Comparison of ENCODE assay signal across 8 mouse cellular contexts in the genomic region with DNA sequence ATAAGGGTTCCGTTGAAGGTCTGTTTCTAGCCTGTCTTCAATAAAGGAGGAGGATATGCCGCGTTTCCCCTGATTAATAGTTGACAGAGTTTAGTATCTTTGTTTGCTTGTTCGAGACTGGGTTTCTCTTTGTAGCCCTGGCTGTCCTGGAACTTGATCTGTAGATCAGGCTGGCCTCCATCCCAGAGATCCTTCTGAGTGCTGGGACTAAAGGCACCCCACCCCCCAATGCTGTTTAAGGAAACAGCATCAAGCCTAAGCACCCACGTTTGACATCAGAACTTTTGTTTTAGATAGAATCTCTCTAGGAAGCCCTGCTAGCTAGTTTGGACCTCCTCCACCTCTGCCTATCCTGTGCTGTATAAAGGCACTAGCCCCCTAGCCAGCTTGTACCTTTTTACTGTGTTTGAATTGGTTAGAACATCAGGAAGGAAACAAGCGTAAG. TPM values are rescaled to one million over a fixed set of nuclear protein-coding genes. Genes with fewer than 3 reads are reported as not detected.
DNase-seq lines count a peak whose midpoint lies in the region; ATAC-seq and TF ChIP-seq lines count a peak whose summit lies in the region.

No protein-coding gene starts in this region.

- WGBS in lung, embryonic 14.5 days: 15% methylated on average over 6 of the region's 6 CpGs
- WGBS in limb, embryonic 12.5 days: 18% methylated on average over 6 of the region's 6 CpGs
- 17% methylated on average over 6 of the region's 6 CpGs for WGBS in neural tube, embryonic 14.5 days

- peak overlapping the region; percentile 80 for H3K4me2 ChIP-seq in lung, embryonic 14.5 days
- peak overlapping the region; percentile 70 for H3K4me2 ChIP-seq in limb, embryonic 12.5 days
- peak overlapping the region; percentile 75 for H3K4me2 ChIP-seq in neural tube, embryonic 14.5 days (ENCODE audit: low read depth, low read length)

- peak overlapping the region; percentile 86 for H3K9ac ChIP-seq in lung, embryonic 14.5 days
- H3K9ac ChIP-seq in limb, embryonic 12.5 days (replicated peaks): peak overlapping the region; percentile 89
- peak overlapping the region; percentile 80 for H3K9ac ChIP-seq in neural tube, embryonic 14.5 days (replicated peaks; ENCODE audit: low read depth, low read length)

- peak overlapping the region; percentile 90 for H3K4me3 ChIP-seq in lung, embryonic 14.5 days (ENCODE audit: low read depth, low read length)
- peak overlapping the region; percentile 85 for H3K4me3 ChIP-seq in embryonic fibroblast, embryonic 13.5 days (ENCODE audit: insufficient read depth, low read length)
- H3K4me3 ChIP-seq in limb, embryonic 12.5 days (replicated peaks): peak overlapping the region; percentile 91
- peak overlapping the region; percentile 69 for H3K4me3 ChIP-seq in neural tube, embryonic 14.5 days (ENCODE audit: low read depth, low read length)

- no peaks in the 10 kb centered on the region for H3K27me3 ChIP-seq in lung, embryonic 14.5 days (ENCODE audit: insufficient read depth, low read length)
- H3K27me3 ChIP-seq in limb, embryonic 12.5 days: no peaks in the 10 kb centered on the region
- no peaks in the 10 kb centered on the region for H3K27me3 ChIP-seq in neural tube, embryonic 14.5 days (ENCODE audit: control insufficient read depth, insufficient read depth, low read length)

- H3K4me1 ChIP-seq in lung, embryonic 14.5 days (ENCODE audit: insufficient read depth): peaks cover 6% of the 10 kb centered on the region; the same call in 1 of the 2 replicates
- H3K4me1 ChIP-seq in embryonic fibroblast, embryonic 13.5 days (ENCODE audit: control insufficient read depth, insufficient read depth, low read length): peaks cover 5% of the 10 kb centered on the region; the same call in 1 of the 2 replicates
- peaks cover 12% of the 10 kb centered on the region for H3K4me1 ChIP-seq in limb, embryonic 12.5 days (replicated peaks)
- H3K4me1 ChIP-seq in neural tube, embryonic 14.5 days (ENCODE audit: control insufficient read depth, insufficient read depth, low read length): peaks cover 6% of the 10 kb centered on the region

- no peaks in the 10 kb centered on the region for H3K36me3 ChIP-seq in lung, embryonic 14.5 days (ENCODE audit: insufficient read depth)
- no peaks in the 10 kb centered on the region for H3K36me3 ChIP-seq in limb, embryonic 12.5 days
- no peaks in the 10 kb centered on the region for H3K36me3 ChIP-seq in neural tube, embryonic 14.5 days (ENCODE audit: control insufficient read depth, insufficient read depth, low read length)

- H3K27ac ChIP-seq in lung, embryonic 14.5 days (ENCODE audit: low read depth): 0 out of 2 replicates have a peak overlapping the region, but pooled peaks have one; percentile 8
- no peak overlapping the region for H3K27ac ChIP-seq in embryonic fibroblast, embryonic 13.5 days (ENCODE audit: insufficient read depth, low read length)
- H3K27ac ChIP-seq in limb, embryonic 12.5 days: peak overlapping the region; percentile 82; the same call in 1 of the 2 replicates
- H3K27ac ChIP-seq in neural tube, embryonic 14.5 days (ENCODE audit: low read depth, low read length): peak overlapping the region; percentile 63; the same call in 1 of the 2 replicates

- no peak for ATAC-seq in lung, embryonic 14.5 days (ENCODE audit: insufficient read depth)
- no peak for ATAC-seq in limb, embryonic 12.5 days (ENCODE audit: insufficient number of reproducible peaks, insufficient read depth, low FRiP score, low TSS enrichment, low read depth)
- no peak for ATAC-seq in neural tube, embryonic 14.5 days (ENCODE audit: low read depth)

- no peak for TF ChIP-seq POLR2A in embryonic fibroblast, embryonic 13.5 days (IDR thresholded peaks at IDR 0.05; ENCODE audit: low read depth, low read length)

- DNase-seq in lung, embryonic 14.5 days: no peak
- no peak for DNase-seq in lung, postnatal 25 days (ENCODE audit: low spot score)
- no peak for DNase-seq in cerebellum, adult 9-10 months
- DNase-seq in kidney, adult 18-20 months: no peak
- DNase-seq in thymus, postnatal 4 days: no peak

- TF ChIP-seq CTCF in lung, embryonic 14.5 days (IDR thresholded peaks at IDR 0.05; ENCODE audit: low read depth): no peak
- TF ChIP-seq CTCF in embryonic fibroblast, embryonic 13.5 days (IDR thresholded peaks at IDR 0.05; ENCODE audit: borderline replicate concordance, insufficient read depth, low read length): no peak

- H3K9me3 ChIP-seq in lung, embryonic 14.5 days (ENCODE audit: low read depth, low read length): no peaks in the 10 kb centered on the region
- no peaks in the 10 kb centered on the region for H3K9me3 ChIP-seq in limb, embryonic 12.5 days
- no peaks in the 10 kb centered on the region for H3K9me3 ChIP-seq in neural tube, embryonic 14.5 days (ENCODE audit: control insufficient read depth, low read length)

RNA-seq across cellular contexts. Expression of a gene that starts 1.3 kb away (rescaled TPM):
- 17.1 and 20.7 TPM in 2 replicates for polyA plus RNA-seq in lung, embryonic 14.5 days (2014; fragmentation: Nextera tagmentation; extraction: Ambion mirVana)
- polyA plus RNA-seq in embryonic fibroblast, embryonic 13.5 days (2011; ENCODE audit: insufficient read length, low read depth, missing spikeins): 52.2 and 53.5 TPM in 2 replicates
- polyA plus RNA-seq in limb, embryonic 12.5 days (2016; fragmentation: Nextera tagmentation; extraction: Ambion mirVana): 26.7 and 34.2 TPM in 2 replicates
- 35.5 and 52.8 TPM in 2 replicates for polyA plus RNA-seq in neural tube, embryonic 14.5 days (2014; fragmentation: Nextera tagmentation; extraction: Ambion mirVana)

RNA-seq across cellular contexts. Expression of a gene that starts 11.2 kb away (rescaled TPM):
- polyA plus RNA-seq in lung, embryonic 14.5 days (2014; fragmentation: Nextera tagmentation; extraction: Ambion mirVana): 335 and 339 TPM in 2 replicates
- polyA plus RNA-seq in embryonic fibroblast, embryonic 13.5 days (2011; ENCODE audit: insufficient read length, low read depth, missing spikeins): 148 and 203 TPM in 2 replicates
- polyA plus RNA-seq in limb, embryonic 12.5 days (2016; fragmentation: Nextera tagmentation; extraction: Ambion mirVana): 311 and 315 TPM in 2 replicates
- polyA plus RNA-seq in neural tube, embryonic 14.5 days (2014; fragmentation: Nextera tagmentation; extraction: Ambion mirVana): 101 and 102 TPM in 2 replicates

RNA-seq across cellular contexts. Expression of a gene that starts 16.7 kb away (rescaled TPM):
- 36.7 and 39.9 TPM in 2 replicates for polyA plus RNA-seq in lung, embryonic 14.5 days (2014; fragmentation: Nextera tagmentation; extraction: Ambion mirVana)
- 31.5 and 32.8 TPM in 2 replicates for polyA plus RNA-seq in embryonic fibroblast, embryonic 13.5 days (2011; ENCODE audit: insufficient read length, low read depth, missing spikeins)
- 46.8 and 47.3 TPM in 2 replicates for polyA plus RNA-seq in limb, embryonic 12.5 days (2016; fragmentation: Nextera tagmentation; extraction: Ambion mirVana)
- 44.8 and 49.8 TPM in 2 replicates for polyA plus RNA-seq in neural tube, embryonic 14.5 days (2014; fragmentation: Nextera tagmentation; extraction: Ambion mirVana)
